Mouse (Mus musculus) gastrocnemius, adult 8-10 months (tissue): ENCODE results near the gene Plod3. TPM values are rescaled to one million over a fixed set of nuclear protein-coding genes. Genes with fewer than 3 reads are reported as not detected.

Source experiments
- DNase-seq, 2 experiments: peaks; one replicate each; pipeline ENCODE4 v3.0.0; 2022; ENCODE audit warnings: low spot score in 2 of 2
- microRNA-seq: library from miRNA; unstranded; fragments of <30 nt; microRNA quantifications from one replicate; pipeline ENCODE4 v1.2.0, GENCODE M21; 2022
- total RNA-seq, 4 experiments: library from RNA; stranded (reverse); gene quantifications; 2 replicates each; pipeline ENCODE4 v1.2.4; 2022

Plod3 gene
- total RNA-seq, 4 experiments from 2014 or later = 15.9 to 18.1 (median 17.0) TPM

DNA sequence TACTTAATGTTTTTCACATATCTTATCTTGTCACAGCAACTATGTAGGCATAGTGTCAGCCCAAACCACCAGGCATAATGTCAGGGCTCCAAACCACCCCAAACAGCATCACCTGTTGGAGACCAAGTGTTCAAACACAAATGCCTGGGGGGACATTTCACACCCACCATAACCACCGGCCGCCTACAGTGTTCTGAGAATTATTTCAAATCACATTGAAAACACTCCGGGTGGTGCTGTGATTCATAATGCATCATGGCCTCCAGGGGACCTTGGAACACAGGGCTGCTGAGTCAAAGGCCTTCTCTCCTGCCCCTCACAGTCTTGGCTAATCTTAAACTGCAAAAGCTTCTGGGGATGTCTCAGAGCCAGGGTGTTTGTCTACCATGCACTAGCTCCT, 29.1 kb downstream of the Plod3 start:
- no peak for DNase-seq

DNA sequence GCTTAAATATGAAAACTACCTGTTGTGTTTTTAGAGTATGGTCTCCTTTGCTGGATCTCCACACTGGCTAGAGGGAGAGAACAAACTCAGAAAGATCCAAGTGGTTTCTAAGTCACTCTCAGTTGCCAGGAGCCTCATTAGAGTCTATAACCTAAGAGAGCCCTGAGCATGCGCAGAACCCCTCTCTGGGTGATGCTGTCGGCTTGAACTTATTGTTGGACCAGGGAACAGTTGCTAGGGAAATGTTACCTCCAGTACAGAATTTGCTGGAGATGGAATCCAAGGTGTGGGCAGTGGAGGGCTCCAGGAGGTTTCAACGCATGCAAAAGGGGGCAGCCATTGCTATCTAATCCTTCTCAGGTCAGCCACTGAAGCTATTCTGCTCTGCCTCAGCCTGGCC, 37.5 kb downstream of the Plod3 start:
- DNase-seq = no peak

DNA sequence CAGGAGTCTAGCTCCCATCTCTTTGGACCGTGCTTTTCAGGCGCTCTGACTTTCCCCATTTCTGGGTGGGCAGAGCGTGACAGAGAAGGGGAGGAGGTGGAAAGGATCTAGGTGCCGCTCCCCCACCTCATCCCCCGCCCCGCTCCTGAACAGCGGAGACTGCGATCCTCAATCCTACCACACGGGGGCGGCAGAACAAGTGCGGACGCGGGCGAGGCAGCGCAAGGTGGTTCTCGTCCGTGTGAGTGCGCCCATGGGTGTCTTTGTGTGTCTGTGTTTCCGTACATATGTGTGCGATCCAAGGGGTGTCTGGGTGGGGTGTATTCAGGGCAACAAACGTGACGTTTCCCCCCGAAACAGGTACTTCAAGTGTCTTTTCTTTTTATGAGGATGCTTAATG, 38.3 kb downstream of the Plod3 start:
- DNase-seq = peak; percentile 28 to 41

DNA sequence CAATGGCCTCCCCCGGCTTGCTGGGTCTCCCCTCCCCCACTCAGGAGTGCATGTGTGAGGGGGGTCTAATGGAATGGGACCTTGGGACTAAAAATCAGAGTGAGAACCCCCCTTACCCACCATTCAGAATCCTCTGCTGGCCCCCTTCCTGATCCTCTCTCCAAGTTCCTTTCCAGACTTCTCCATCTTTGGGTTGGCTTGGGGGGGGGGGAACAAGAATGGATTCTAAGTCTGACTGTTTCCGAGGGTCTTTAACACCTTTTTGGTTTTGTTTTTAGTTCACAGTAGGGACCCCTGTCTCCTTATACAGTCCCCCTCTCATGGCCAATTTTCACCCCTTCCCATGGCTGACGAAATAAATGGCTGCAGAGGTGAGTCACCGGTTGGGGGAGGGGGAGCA, 39.3 kb downstream of the Plod3 start, which contains the start of gene Vgf:
Vgf (plus strand) TSS at position 301 of the 400 bp plus-strand sequence.
- DNase-seq = no peak

DNA sequence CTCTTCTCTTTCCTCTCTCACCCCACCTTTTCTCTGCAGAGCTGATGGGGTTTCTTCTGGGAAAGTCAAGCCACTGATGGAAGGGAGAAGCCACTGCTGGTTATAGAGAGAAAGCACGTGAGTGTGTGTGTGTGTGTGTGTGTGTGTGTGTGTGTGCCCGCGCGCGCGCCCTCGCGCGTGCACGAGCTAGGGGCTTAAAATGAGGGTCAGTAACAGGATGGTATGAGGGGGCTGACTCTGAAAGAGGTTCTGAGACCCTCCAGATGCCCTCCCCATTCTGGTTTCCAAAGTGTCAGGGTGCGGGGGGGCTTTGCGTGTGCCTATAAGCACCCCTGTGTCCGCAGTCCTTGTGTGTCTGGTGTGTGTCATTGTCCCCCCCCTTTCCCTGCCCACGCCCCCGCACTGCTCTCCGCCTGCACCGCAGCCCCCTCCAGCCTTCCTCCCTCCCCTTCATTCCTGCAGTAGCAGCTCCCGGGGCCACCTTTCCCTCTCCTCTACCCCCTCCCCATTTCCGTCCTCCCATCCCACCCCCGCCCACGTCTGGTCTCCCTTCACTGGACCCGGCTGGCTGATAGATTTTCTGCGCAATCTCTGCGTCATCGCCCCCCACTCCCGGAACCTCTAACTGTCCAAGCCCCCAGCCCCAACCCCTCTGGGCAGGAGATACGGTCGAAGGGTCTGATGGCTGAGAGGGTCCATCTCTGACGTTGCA, 41.9 kb downstream of the Plod3 start:
- no peak for DNase-seq

DNA sequence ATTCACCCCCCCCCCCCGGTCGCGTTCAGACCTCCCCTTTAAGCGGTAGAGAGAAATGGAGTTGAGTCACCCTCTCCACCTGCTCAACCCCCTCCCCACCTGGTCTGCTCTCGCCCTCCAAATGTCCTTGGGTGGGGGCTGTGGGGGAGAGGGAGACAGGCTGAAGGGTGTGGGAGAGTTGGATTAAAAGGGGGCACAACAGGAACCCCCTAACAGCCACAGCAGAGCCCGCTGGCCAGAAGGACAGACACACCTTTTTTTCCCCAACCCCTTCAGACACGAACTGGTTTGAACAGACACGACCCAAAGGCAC, 42.4 kb downstream of the Plod3 start:
- DNase-seq = no peak

DNA sequence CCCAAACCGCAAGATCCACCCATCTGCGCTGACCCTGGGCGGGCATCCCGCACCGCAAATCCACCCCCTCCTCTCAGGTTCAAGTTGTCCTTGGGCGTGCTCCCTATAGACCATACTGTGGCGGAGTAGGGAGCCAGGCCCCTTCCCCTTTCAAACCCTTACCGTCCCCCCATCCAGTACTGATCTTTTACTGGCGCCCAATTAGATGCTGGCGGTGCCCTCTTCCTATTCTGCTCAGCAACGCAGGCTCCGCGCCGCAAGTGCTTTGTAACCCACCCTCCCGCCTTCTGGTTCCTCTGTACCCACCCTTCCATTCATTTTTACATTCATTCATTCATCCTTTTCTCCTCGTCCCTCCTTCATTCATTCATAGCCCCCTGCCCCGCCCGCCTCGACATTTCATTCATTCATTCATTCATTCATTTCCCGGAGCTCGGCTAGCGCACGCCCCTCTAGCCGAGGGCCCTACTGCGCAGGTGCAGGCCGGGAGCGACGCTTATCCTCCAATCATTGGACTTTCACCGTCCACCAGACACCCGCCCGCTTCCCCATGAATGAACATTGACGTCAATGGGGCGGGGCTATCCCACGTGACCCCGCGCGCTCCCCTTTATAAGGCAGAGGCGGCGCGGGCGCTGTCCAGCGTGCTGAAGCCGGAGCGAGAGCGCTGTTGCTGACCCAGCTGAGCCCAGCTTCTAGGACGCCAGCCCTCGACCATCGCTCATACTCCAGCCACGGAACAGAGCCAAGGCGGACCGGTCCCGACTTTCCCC, 43.0 kb downstream of the Plod3 start:
- DNase-seq = peak; percentile 92

DNA sequence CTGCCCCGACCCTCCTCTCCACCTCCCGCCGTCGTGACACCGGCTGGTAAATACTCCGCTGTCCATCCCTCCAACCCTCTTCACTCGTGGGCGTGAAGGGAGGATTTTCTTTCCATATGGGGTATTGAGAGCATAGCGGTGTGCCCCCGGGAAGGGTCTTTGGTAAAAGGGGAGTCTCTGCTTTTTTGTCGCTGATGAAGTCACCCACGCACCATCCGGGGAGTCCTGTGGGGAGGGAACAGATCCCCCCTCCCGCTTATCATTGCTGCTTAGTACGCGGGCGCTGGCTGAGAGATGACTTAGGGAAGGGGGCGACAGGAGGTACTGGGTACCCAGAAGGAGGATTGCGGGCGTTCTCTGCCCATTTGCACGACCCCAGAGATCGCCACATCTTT, 43.6 kb downstream of the Plod3 start:
- no peak for DNase-seq

DNA sequence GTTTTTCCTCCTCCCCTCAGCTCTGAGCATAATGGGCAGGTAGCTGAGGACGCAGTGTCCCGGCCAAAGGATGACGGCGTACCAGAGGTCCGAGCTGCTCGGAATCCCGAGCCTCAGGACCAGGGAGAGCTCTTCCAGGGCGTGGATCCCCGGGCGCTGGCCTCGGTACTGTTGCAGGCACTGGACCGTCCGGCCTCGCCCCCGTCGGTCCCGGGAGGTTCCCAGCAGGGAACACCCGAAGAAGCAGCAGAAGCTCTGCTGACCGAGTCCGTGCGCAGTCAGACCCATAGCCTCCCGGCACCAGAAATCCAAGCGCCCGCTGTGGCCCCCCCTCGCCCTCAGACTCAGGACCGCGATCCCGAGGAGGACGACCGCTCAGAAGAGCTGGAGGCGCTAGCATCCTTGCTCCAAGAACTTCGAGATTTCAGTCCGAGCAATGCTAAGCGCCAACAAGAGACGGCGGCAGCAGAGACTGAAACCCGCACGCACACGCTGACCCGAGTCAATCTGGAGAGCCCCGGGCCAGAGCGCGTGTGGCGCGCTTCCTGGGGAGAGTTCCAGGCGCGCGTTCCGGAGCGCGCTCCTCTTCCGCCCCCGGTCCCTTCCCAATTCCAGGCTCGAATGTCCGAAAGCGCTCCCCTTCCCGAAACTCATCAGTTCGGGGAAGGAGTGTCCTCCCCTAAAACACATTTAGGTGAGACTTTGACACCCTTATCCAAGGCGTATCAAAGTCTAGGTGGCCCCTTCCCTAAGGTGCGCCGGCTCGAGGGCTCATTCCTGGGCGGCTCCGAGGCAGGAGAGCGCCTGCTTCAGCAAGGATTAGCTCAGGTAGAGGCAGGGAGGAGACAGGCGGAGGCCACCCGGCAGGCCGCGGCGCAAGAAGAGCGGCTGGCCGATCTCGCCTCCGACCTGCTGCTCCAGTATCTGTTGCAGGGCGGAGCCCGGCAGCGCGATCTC, 44.5 kb downstream of the Plod3 start:
- DNase-seq = no peak

DNA sequence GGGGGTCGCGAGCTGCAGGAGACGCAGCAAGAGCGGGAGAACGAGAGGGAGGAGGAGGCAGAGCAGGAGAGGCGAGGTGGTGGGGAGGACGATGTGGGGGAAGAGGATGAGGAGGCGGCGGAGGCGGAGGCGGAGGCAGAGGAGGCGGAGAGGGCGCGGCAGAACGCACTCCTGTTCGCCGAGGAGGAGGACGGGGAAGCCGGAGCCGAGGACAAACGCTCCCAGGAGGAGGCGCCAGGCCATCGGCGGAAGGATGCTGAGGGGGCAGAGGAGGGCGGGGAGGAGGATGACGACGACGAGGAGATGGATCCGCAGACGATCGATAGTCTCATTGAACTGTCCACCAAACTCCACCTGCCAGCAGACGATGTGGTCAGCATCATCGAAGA, 45.2 kb downstream of the Plod3 start:
- no peak for DNase-seq

DNA sequence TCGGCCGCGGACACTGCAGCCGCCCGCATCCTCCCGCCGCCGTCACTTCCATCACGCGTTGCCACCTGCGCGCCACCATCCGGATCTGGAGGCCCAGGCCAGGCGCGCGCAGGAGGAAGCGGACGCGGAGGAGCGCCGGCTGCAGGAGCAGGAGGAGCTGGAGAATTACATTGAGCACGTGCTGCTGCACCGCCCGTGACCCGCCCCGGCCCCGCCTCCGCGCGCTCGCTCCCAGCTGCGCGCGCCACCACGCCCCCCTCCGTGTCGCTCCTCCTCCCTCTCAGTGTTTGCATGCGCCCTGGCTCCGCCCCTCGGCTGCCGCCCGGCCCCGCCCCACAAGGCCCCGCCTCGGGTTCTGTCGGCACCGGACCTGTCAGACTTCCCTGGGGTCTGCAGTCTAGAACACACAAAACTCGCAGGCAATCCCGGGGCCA, 45.8 kb downstream of the Plod3 start:
- DNase-seq = peak; percentile 68 to 69

DNA sequence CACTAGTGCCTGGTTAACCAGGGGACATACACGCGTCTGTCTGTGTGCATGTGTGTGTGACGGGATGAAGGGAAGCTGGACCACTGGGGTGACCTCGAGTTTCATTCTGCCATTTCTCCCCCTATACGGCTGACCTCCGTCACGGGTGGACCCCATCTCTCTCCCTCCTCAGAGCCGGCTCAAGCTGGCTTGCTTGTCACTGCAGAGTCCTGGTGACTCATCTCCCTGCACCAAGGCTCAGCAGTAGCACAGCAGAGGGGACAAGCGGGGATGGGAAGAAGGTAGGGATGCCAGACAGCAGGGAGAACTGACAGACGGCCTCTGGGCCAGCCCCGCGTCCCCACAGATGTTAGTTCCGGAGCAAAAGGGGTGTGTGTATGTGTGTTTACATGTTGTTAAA, 49.4 kb downstream of the Plod3 start:
- no peak for DNase-seq

DNA sequence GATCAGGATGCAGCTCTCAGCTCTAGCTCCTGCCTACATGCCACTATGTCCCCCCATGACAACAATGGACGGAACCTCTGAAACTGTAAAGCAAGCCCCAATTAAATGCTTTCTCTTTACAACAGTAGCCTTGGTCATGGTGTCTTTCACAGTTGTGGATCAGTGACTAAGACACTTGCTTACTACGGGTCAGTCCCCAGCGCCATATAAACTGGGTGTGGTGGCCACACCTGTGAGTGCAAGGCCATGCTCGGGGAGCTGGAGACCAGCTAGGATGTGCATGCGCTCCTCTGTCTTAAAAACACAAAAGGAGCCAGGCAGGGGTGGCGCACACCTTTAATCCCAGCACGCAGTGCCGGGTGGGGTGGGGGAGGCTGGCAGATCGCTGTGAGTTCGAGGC, 52.6 kb downstream of the Plod3 start:
- DNase-seq = no peak

DNA sequence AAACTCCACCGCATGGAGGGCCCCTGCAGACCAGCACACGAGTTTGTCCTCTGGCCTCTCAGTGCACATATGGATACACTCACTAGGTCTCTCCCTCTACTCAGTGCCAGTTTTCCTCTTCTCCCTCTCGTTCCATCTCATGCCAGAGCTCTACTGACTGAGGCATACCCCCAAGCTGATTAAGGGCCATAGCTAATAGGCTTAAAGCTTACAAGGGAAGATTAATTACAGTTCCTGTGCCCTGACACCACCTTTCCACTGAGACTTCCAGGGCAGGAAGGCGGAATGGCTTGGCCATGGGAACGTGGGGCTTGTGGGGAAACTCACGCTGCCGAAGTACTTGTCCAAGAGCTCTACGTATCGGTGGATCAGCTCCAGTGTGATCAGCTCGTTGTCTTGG, 54.6 kb downstream of the Plod3 start:
- no peak for DNase-seq

DNA sequence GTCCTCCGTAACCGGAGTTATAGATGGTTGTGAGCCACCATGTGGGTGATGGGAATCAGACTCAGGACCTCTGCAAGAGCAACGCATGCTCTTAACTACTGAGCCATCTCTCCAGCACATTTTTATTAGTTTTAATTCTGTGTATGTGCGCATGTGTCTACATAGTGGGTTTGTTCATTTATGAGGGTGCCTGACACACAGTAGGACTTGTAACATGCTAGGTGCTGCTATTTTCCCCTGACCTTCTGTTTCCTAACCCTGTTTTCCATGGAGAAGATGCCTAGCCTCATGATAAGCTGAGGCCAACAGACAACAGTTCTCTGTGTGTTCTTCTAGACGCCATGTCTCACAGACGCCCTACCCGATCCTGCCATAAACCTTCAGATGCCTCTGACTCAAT, 57.2 kb downstream of the Plod3 start:
- no peak for DNase-seq

DNA sequence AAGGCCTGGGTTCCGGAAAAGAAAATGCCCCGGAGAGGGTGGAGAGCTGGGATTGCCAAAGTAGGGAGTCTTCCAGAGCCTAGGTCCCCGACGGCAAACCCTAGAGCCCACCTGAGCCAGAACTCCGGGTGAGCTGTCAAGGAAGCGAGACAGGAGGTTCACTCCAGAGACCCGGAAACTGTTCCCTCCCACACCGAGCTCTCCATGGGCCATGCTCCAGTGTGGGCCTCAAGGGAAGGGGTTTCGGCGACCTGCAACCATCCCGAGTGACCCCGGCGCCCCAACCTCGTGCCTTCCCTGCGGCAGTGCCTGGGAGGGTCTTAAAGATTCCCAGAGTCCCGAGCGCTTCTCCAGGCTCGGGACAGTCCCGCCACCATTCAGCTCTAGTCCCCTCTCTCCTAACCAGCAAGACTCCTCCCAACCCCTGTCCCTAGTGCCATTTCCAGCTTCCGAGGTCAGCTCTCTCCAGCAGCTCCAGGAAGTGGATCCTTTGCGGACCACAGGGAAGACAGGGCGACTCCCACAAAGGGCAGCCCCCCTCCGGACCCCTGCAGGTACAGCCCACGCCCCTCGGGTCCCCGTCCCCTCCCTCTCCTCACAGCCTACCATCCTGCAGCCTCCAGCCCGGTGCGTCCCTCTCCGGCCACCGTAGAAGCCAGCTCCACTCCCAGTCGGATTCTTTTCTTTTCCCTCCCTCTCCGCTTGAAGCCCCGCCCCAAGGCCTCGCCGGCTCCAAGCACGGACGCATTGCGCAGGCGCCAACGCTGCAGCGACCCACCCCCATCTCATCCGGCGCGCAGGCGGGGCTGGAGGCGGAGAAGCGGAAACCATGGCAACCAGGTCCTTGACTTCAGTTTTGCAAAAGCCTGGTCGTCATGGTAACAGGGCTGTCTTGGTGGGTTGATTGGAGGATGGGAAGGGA, 58.8 kb downstream of the Plod3 start, which contains the start of gene Ap1s1:
Ap1s1 (minus strand) TSS at position 734 of the 922 bp plus-strand sequence.
- DNase-seq = peak; percentile 88 to 91

Small RNA genes within 50 kb of the gene (microRNA-seq; reads per million reads assigned to microRNA genes)
- 4.2 reads per million for gene Mir702

Other genes with a start within 250 kb of the Plod3 start
- gene Col26a1, start 103.8 kb upstream of the Plod3 start, total RNA-seq = 1 to 10 TPM in 1 of 4 experiments, under 1 TPM in 3; 0.19 to 1.0 (median 0.28) TPM
- 1 to 10 TPM; 4.7 to 6.6 (median 5.5) TPM for gene Ift22, start 78.9 kb upstream of the Plod3 start, total RNA-seq
- 100 to 1,000 TPM; 185 to 202 (median 194) TPM for gene Fis1, start 33.7 kb upstream of the Plod3 start, total RNA-seq
- gene Cldn15, start 20.4 kb upstream of the Plod3 start, total RNA-seq = 1 to 10 TPM in 3 of 4 experiments, under 1 TPM in 1; 0.99 to 2.0 (median 1.2) TPM
- 10 to 100 TPM; 62.4 to 85.5 (median 72.4) TPM for gene Znhit1, start 1.0 kb downstream of the Plod3 start, total RNA-seq
- gene Vgf, start 39.4 kb downstream of the Plod3 start, total RNA-seq = not detected
- 10 to 100 TPM; 15.4 to 22.0 (median 17.8) TPM for gene Ap1s1, start 59.1 kb downstream of the Plod3 start, total RNA-seq
- 1 to 10 TPM; 1.8 to 7.5 (median 6.2) TPM for gene Serpine1, start 85.2 kb downstream of the Plod3 start, total RNA-seq
- 1 to 10 TPM; 6.5 to 9.0 (median 7.8) TPM for gene Trim56, start 129.2 kb downstream of the Plod3 start, total RNA-seq
- gene Muc3, start 162.3 kb downstream of the Plod3 start, total RNA-seq = not detected
- gene Muc3a, start 225.4 kb downstream of the Plod3 start, total RNA-seq = under 1 TPM in 1 of 4 experiments, not detected in 3; 0.22 TPM